Mouse (Mus musculus): Measurements from ENCODE around the gene C1s2.
"Not testable (repeated sequence)": the region's sequence is repeated elsewhere in the genome, so short reads cannot be mapped to it uniquely, and the experiment has no call there.

The C1s2 gene

DNA sequence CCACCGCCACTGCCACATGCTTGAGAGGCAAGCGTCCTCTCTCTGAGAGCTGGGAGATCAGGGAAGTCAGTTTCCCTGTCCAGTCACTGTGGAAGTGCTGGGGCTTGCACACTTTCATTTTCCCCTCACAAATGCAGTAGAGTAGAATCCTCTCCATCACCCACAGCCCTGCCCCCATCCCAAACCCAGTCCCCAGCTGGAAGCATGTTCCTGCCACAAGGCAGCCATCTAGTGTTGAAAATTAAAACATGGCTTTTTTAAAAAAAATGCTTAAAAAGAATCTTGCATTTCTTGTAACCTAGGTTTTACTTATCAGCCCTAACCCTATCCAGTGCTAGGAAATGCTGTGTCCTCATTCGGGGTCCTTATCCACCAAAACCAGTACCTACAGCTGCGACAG is 4.2 kb upstream of the C1s2 start:
- DNase-seq (ENCODE audit: low read depth, low spot score) = no peak

DNA sequence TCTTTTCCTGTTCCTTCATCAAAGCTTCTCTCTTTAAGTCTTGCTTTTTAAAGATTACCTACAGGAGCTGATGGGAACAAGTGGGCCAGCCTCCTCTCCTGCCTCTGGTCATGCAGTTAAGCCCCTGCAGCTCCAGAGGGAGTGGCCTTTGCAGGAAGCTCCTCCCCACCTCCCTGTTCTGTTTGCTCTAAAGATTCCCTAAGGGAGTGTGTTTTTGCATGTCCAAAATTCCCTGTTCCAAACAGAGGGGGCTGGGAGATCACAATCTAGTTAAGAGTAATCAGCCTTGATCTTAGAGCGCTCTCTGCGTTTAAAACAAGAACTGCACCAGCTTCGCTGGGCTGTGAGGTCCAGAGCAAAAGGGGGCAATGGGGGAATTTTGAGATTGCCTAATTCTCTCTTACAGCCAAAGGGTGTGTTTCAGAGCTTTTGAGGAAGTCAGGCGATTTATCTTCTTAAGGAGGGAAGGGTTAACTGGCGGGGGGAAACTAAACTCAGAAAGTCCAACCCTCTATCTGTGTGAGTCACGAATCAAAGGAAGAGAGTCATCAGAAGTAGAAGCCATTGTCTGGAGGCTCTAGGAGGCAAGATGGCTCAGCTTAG is 1.1 kb upstream of the C1s2 start:
- DNase-seq (ENCODE audit: low read depth, low spot score) = peak; percentile 65

DNA sequence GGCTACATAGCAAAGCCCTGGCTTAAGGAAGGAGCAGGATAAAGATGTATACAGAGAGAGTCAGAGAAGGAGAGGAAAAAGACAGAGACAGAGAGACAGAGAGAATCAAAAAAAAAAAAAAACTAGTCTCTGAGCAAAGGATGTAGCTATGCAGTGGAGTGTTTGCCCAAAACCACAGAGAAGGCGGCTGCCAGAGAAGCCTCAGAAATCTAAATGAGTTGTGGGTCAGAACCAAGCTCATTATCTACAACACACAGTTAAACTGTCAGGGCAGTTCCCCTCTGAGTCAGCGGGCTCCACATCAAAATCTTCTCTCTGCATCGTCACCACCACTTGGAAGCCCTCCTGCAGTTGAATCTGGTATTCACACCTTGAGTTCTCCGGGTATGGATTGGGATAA is 5.1 kb downstream of the C1s2 start:
- no peak for DNase-seq (ENCODE audit: low read depth, low spot score)

DNA sequence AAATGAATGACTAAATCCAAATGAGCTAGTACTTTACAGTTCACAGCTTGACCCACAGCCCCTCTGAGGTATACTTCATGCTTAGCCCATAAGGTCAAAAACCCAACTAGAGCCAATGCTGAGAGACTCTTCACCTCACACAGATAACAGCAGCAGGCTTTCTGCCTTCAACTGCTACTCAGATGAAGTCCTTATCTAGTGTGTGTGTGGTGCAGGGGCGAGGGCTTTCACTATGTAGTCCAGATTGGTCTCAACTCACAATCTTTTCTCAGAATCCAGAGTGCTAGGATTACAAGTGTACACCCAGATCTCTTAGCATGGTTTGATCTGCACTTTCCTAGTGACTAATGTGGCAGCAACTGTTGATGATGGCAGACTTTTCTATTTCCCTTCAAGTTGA is 9.7 kb downstream of the C1s2 start:
- DNase-seq (ENCODE audit: low read depth, low spot score) = not testable (repeated sequence)

DNA sequence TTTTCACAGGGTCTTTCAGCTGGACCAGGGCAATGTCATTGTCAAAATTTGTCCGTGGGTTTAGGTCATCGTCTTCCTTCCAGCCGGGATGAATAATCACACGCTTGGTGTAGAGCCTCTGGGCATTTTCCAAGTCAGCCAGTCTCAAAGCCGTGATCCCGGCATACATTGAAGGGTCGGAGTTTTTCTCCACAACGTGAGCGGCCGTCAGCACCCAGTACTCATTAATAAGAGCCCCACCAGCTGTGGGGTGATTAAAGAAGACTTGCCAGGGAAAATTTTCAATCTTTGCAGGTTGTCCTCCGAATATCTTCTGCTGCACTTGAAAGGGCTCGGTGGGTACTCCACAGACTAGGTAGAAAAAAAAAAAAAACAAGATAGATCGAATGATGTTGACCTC is 10.3 kb downstream of the C1s2 start:
- DNase-seq (ENCODE audit: low read depth, low spot score) = no peak

DNA sequence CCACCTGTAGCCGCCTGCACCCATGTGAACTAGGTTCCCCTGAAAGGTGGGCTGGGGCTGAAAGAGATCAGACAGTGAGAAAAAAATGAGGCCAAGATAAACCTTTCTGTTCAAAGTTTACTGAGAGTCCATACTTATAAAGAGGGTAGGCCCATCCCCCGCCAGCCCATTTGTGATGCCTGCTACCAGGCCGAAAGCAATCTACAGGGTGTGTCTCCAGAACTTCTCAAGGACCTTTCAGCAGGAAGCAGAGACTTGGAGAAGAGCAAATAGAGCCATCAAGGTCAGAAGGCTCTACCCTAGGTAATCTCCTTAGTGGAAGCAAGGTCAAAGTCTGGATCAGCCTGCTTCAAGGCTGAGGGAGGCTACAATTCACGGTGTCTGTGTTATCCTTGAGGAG is 33.9 kb downstream of the C1s2 start:
- peak; percentile 36 for DNase-seq (ENCODE audit: low read depth, low spot score)

DNA sequence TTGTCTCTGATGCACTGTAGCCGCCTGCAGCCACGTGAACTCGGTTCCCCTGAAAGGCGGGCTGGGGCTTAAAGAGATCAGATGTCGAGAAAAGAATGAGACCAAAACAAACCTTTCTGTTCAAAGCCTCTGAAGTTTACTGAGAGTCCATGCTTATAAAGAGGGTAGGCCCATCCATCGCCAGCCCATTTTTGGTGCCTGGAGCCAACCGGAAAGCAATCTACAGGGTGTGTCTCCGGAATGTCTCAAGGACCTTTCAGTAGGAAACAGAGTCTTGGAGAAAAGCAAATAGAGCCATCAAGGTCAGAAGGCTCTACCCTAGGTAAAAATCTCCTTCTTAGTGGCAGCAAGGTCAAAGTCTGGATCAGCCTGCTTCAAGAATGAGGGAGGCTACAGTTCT is 42.8 kb downstream of the C1s2 start:
- DNase-seq (ENCODE audit: low read depth, low spot score) = peak; percentile 62

DNA sequence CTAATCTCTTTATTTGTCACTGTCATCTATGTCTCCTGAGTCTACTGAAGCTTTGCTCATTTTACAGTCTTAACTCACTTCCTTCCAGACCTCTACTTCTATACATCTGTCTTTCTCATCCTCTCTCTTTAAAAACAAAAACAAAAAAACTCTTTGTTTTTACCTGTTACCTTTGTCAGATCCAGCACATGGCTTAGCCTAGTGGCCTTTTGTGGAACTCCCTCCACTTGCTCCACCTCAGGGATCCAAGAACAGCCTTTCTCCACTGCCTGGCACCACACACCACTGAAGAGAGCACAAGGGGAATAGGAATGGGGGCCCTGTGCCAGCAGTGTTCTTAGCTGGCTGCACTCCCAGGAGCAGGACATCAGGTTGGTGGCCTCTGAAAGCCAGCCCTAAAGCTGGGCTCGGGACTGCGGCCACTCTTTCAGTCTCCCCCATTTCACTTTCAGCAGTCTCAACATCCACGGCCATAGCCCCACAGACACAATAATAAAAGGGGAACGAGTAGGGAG is 43.6 kb downstream of the C1s2 start:
- DNase-seq (ENCODE audit: low read depth, low spot score) = no peak

DNA sequence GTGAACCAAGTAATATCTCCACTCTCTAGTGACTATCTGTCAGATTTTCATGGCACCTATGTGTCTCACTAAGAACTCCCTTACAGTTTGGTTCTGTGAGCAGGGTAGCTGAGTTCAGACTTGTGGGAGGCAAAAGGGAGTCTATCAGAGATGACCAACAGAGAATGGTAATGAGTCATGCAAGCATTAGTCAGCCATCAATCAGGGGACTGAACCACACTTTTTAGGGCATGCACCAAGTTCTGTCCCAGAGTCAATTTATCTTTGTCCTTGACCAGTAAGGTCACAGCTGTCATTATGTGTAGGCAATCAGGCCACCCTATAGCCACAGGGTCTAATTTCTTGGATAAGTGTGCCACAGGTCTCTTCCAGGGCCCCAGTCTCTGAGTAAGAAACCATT is 47.1 kb downstream of the C1s2 start:
- DNase-seq (ENCODE audit: low read depth, low spot score) = no peak

DNA sequence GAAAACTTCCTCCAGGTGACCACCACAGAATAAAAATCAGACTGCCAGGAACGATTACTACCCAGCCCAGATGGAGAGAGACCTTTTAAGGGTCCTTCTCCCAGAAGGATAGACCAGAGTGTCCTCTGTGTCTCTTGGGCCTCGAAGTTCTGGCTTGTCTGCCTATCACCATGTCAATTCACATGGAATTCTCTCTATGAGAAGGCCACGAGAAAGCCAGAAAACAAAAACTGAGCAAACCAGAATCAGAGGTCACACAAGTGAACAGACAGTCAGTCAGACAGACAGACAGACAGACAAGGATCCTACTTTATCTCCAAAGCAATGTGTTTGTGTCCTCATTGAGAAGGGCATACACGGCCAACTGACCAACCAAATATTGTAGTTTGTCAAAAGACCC is 49.6 kb downstream of the C1s2 start:
- no peak for DNase-seq (ENCODE audit: low read depth, low spot score)

DNA sequence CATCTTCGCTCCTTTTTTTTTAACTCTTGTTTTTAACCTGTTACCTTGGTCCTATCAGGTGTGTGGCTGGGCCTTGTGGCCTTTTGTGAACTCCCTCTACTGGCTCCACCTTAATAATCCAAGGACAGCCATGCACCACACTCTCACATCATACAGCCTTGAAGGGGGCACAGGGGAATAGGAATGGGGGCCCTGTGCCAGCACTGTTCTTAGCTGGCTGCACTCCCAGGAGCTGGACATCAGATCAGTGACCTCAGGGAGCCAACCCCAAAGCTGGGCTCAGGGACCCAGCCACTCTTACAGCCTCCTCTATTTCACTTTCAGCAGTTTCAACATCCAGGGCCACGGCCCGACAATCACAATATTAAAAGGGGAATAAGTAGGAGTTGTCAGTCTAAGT is 50.1 kb downstream of the C1s2 start:
- DNase-seq (ENCODE audit: low read depth, low spot score) = no peak

DNA sequence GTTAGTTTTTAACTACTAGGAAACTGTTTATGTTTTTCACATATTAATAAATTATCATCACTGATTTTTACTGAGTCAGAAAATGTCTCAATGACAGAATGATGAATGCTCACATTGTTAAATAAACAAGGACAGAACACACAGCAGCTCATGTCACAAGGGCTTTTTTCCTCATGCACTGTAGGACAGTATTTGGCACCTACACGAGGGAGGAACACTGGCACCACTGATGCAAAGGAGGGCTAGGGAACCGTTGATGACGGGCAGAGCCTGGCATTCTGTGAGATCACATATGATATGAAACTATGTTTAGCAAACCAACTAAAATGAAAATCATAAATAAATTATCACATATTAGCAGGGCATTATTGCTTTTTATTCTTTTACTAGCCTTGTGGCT is 51.0 kb downstream of the C1s2 start:
- no peak for DNase-seq (ENCODE audit: low read depth, low spot score)

DNA sequence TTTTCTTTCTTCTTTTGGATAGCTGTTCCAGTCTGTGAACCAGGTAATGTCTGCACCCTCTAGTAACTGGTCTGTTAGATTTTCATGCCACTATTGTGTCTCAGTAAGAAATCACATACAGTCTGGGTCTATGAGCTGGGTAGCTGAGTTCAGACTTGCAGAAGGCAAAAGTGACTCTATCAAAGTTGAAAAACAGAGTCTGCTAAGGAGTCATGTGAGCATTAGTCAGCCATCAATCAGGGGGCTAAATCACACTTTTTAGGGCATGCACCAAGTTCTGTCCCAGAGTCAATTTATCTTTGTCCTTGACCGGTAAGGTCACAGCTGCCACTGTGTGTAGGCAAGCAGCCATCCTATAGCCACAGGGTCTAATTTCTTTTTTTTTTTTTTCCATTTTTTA is 53.7 kb downstream of the C1s2 start:
- no peak for DNase-seq (ENCODE audit: low read depth, low spot score)

DNA sequence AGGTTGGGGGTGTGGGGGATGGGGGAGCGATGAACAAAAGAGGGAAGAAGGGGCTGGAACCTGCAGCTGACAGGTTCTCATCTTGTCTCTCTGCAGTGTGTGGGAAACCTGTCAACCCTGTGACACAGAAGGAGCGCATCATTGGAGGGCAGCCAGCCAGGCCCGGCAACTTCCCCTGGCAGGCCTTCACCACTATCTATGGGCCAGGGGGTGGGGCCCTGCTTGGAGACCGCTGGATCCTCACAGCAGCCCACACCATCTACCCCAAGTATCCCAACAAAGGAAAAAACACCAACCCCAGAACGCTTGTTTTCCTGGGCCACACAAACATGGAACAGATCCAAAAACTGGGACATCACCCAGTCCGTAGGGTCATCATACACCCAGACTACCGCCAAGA is 55.7 kb downstream of the C1s2 start:
- DNase-seq (ENCODE audit: low read depth, low spot score) = not testable (repeated sequence)

DNA sequence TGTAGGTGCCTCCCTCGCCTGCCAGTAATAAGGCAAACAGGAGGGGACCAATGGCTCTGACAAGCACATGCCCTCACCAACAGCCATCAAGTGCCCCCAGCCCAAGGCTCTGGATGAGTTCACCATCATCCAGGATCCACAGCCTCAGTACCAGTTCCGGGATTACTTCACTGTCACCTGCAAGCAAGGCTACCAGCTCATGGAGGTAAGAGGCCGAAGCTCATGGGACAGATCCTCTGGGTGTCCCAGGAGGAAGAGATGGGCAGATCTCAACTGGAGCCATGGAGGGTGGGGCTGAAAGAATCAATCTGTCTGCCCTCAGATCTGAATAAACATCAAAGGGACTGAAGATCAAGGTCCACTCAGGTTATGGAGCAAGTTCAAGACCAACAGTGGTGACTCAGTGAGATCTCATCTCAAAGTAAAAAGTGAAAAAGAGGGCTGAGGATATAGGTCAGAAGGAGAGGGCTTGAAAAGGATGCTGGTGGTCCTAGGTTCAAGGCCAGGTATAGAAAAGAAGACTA is 60.7 kb downstream of the C1s2 start:
- not testable (repeated sequence) for DNase-seq (ENCODE audit: low read depth, low spot score)

Data from R1 (cell line).